Mouse (Mus musculus): ENCODE data around the gene Dab1. TPM values are rescaled to one million over a fixed set of nuclear protein-coding genes. Genes with fewer than 3 reads are reported as not detected.

Dab1 gene
- polyA plus RNA-seq, 1 experiment from 2014 or later, result 20.1 TPM

- peak; percentile 62; the same call in 1 of the 2 replicates for ATAC-seq (replicated peaks; ENCODE audit: low FRiP score)
- Histone ChIP-seq H3K9ac (no peak overlapping the region), H3K4me3 (replicated peaks) (no peak overlapping the region), H3K4me2 (0 out of 2 replicates have a peak overlapping the region, but pooled peaks have one; percentile 1), H3K4me1 (peaks cover 13% of the 10 kb centered on the region), H3K27me3 (no peaks in the 10 kb centered on the region), H3K27ac (0 out of 2 replicates have a peak overlapping the region, but pooled peaks have one; percentile 43), H3K36me3 (no peaks in the 10 kb centered on the region), H3K9me3 (replicated peaks) (no peaks in the 10 kb centered on the region)
- 25% methylated on average over 18 of the region's 18 CpGs for WGBS
Measured at GRCm38 (mm10) chr4:104686137-104686809, 1067.1 kb downstream of the Dab1 start.

- 31% methylated on average over 3 of the region's 3 CpGs for WGBS
- ATAC-seq (replicated peaks; ENCODE audit: low FRiP score), result no peak
Measured at GRCm38 (mm10) chr4:104689047-104689446, 1069.9 kb downstream of the Dab1 start.

GRCm38 (mm10) chr4:104691026-104691425, 1071.9 kb downstream of the Dab1 start:
- no peak overlapping the region for H3K4me2 ChIP-seq
- no peak overlapping the region for H3K27ac ChIP-seq
- no peak overlapping the region for H3K4me3 ChIP-seq (replicated peaks)
- WGBS, result 75% methylated on average over 7 of the region's 7 CpGs
- no peak overlapping the region for H3K9ac ChIP-seq
- H3K27me3 ChIP-seq, result no peaks in the 10 kb centered on the region
- peaks cover 8% of the 10 kb centered on the region for H3K4me1 ChIP-seq
- no peak for ATAC-seq (replicated peaks; ENCODE audit: low FRiP score)
- H3K9me3 ChIP-seq (replicated peaks), result no peaks in the 10 kb centered on the region
- H3K36me3 ChIP-seq, result no peaks in the 10 kb centered on the region

More at GRCm38 (mm10) chr4:104689047-104689446, 1069.9 kb downstream of the Dab1 start:
- Histone ChIP-seq H3K27ac (no peak overlapping the region), H3K4me3 (replicated peaks) (no peak overlapping the region), H3K4me1 (peaks cover 13% of the 10 kb centered on the region), H3K9ac (no peak overlapping the region), H3K9me3 (replicated peaks) (no peaks in the 10 kb centered on the region), H3K4me2 (no peak overlapping the region), H3K27me3 (no peaks in the 10 kb centered on the region), H3K36me3 (no peaks in the 10 kb centered on the region)

- H3K27ac ChIP-seq, result no peak overlapping the region
Measured at GRCm38 (mm10) chr4:104694188-104694587, 1075.0 kb downstream of the Dab1 start.

GRCm38 (mm10) chr4:104696522-104696921, 1077.4 kb downstream of the Dab1 start:
- H3K4me2 ChIP-seq, result no peak overlapping the region
- no peak overlapping the region for H3K4me3 ChIP-seq (replicated peaks)
- H3K9ac ChIP-seq, result no peak overlapping the region
- ATAC-seq (replicated peaks; ENCODE audit: low FRiP score), result no peak
- no peak overlapping the region for H3K27ac ChIP-seq
- H3K4me1 ChIP-seq, result no peaks in the 10 kb centered on the region
- H3K27me3 ChIP-seq, result no peaks in the 10 kb centered on the region
- no peaks in the 10 kb centered on the region for H3K36me3 ChIP-seq
- no peaks in the 10 kb centered on the region for H3K9me3 ChIP-seq (replicated peaks)
- WGBS, result 94% methylated on average over 3 of the region's 3 CpGs

More at GRCm38 (mm10) chr4:104694188-104694587, 1075.0 kb downstream of the Dab1 start:
- ATAC-seq (replicated peaks; ENCODE audit: low FRiP score), result no peak
- Histone ChIP-seq H3K27me3 (no peaks in the 10 kb centered on the region), H3K4me1 (no peaks in the 10 kb centered on the region), H3K4me3 (replicated peaks) (no peak overlapping the region), H3K9me3 (replicated peaks) (no peaks in the 10 kb centered on the region), H3K36me3 (no peaks in the 10 kb centered on the region), H3K9ac (no peak overlapping the region), H3K4me2 (no peak overlapping the region)
- WGBS, result 77% methylated on average over 11 of the region's 11 CpGs

- no peak overlapping the region for H3K27ac ChIP-seq
Measured at GRCm38 (mm10) chr4:104697703-104698102, 1078.5 kb downstream of the Dab1 start.

GRCm38 (mm10) chr4:104705664-104706645, 1086.8 kb downstream of the Dab1 start:
- Histone ChIP-seq H3K9ac (no peak overlapping the region), H3K27ac (no peak overlapping the region), H3K9me3 (replicated peaks) (no peaks in the 10 kb centered on the region), H3K4me2 (no peak overlapping the region), H3K4me3 (replicated peaks) (no peak overlapping the region), H3K36me3 (no peaks in the 10 kb centered on the region), H3K4me1 (no peaks in the 10 kb centered on the region), H3K27me3 (peaks cover 10% of the 10 kb centered on the region; the same call in 1 of the 2 replicates)
- ATAC-seq (replicated peaks; ENCODE audit: low FRiP score), result no peak
- 63% methylated on average over 10 of the region's 10 CpGs for WGBS

More at GRCm38 (mm10) chr4:104697703-104698102, 1078.5 kb downstream of the Dab1 start:
- ATAC-seq (replicated peaks; ENCODE audit: low FRiP score), result no peak
- H3K36me3 ChIP-seq, result no peaks in the 10 kb centered on the region
- H3K4me3 ChIP-seq (replicated peaks), result no peak overlapping the region
- H3K9me3 ChIP-seq (replicated peaks), result no peaks in the 10 kb centered on the region
- H3K9ac ChIP-seq, result no peak overlapping the region
- H3K4me2 ChIP-seq, result no peak overlapping the region
- WGBS, result 52% methylated on average over 4 of the region's 4 CpGs
- no peaks in the 10 kb centered on the region for H3K27me3 ChIP-seq
- H3K4me1 ChIP-seq, result no peaks in the 10 kb centered on the region

- WGBS, result 83% methylated on average over 15 of the region's 15 CpGs
- no peak overlapping the region for H3K4me3 ChIP-seq (replicated peaks)
- no peak for ATAC-seq (replicated peaks; ENCODE audit: low FRiP score)
- no peak overlapping the region for H3K27ac ChIP-seq
- H3K9me3 ChIP-seq (replicated peaks), result no peaks in the 10 kb centered on the region
- no peaks in the 10 kb centered on the region for H3K36me3 ChIP-seq
- H3K4me2 ChIP-seq, result no peak overlapping the region
- peaks cover 10% of the 10 kb centered on the region; the same call in 1 of the 2 replicates for H3K27me3 ChIP-seq
- H3K4me1 ChIP-seq, result no peaks in the 10 kb centered on the region; the same call in 1 of the 2 replicates
- H3K9ac ChIP-seq, result no peak overlapping the region
Measured at GRCm38 (mm10) chr4:104712338-104713083, 1093.4 kb downstream of the Dab1 start.

GRCm38 (mm10) chr4:104714925-104715519, 1095.9 kb downstream of the Dab1 start:
- Histone ChIP-seq H3K9ac (no peak overlapping the region), H3K27ac (no peak overlapping the region), H3K4me2 (no peak overlapping the region), H3K36me3 (no peaks in the 10 kb centered on the region), H3K9me3 (replicated peaks) (no peaks in the 10 kb centered on the region), H3K4me1 (peaks cover 16% of the 10 kb centered on the region), H3K27me3 (no peaks in the 10 kb centered on the region), H3K4me3 (replicated peaks) (no peak overlapping the region)
- no peak for ATAC-seq (replicated peaks; ENCODE audit: low FRiP score)
- 57% methylated on average over 9 of the region's 9 CpGs for WGBS

- H3K36me3 ChIP-seq, result no peaks in the 10 kb centered on the region
- H3K27ac ChIP-seq, result no peak overlapping the region
- H3K9me3 ChIP-seq (replicated peaks), result no peaks in the 10 kb centered on the region
- no peaks in the 10 kb centered on the region for H3K27me3 ChIP-seq
- H3K9ac ChIP-seq, result no peak overlapping the region
- 69% methylated on average over 6 of the region's 6 CpGs for WGBS
- no peak overlapping the region for H3K4me2 ChIP-seq
- ATAC-seq (replicated peaks; ENCODE audit: low FRiP score), result no peak
- peaks cover 16% of the 10 kb centered on the region for H3K4me1 ChIP-seq
- H3K4me3 ChIP-seq (replicated peaks), result no peak overlapping the region
Measured at GRCm38 (mm10) chr4:104715857-104716256, 1096.7 kb downstream of the Dab1 start.

- Histone ChIP-seq H3K4me3 (replicated peaks) (no peak overlapping the region), H3K27me3 (no peaks in the 10 kb centered on the region), H3K9ac (no peak overlapping the region), H3K36me3 (no peaks in the 10 kb centered on the region), H3K4me2 (no peak overlapping the region), H3K4me1 (peaks cover 16% of the 10 kb centered on the region), H3K27ac (no peak overlapping the region), H3K9me3 (replicated peaks) (no peaks in the 10 kb centered on the region)
- 77% methylated on average over 1 of the region's 1 CpGs for WGBS
- no peak for ATAC-seq (replicated peaks; ENCODE audit: low FRiP score)
Measured at GRCm38 (mm10) chr4:104716506-104716905, 1097.3 kb downstream of the Dab1 start.

All from kidney, embryonic 15.5 days (tissue).